Mouse (Mus musculus) heart, adult 2 months (tissue): Measurements from ENCODE around the gene Cdh18. TPM values are rescaled to one million over a fixed set of nuclear protein-coding genes. Genes with fewer than 3 reads are reported as not detected.
"Not testable (repeated sequence)": the region's sequence is repeated elsewhere in the genome, so short reads cannot be mapped to it uniquely, and the experiment has no call there.

ENCODE experiments used
- DNase-seq, 2 experiments: peaks; one replicate each; pipeline ENCODE4 v3.0.0; 2021
- H3K27ac ChIP-seq: fragments of 200-600 bp; 2 replicates; pipeline ENCODE4 v1.8.1; 2022
- H3K27me3 ChIP-seq: fragments of 200-500 bp; 2 replicates; pipeline ENCODE4 v1.6.1; 2012; ENCODE audit warnings: mild to moderate bottlenecking, low read length, inconsistent platforms, mixed read lengths; ENCODE audit not compliant: control insufficient read depth, insufficient read depth
- H3K36me3 ChIP-seq: fragments of 200-500 bp; 2 replicates; pipeline ENCODE4 v1.6.1; 2012; ENCODE audit warnings: low read length, inconsistent platforms; ENCODE audit not compliant: control insufficient read depth, insufficient read depth
- H3K4me1 ChIP-seq: fragments of 200-500 bp; 2 replicates; pipeline ENCODE4 v1.6.1; 2011; ENCODE audit warnings: low read length; ENCODE audit not compliant: control insufficient read depth, insufficient read depth
- H3K4me3 ChIP-seq: fragments of 200-600 bp; 2 replicates; pipeline ENCODE4 v1.8.1; 2022
- H3K79me2 ChIP-seq: fragments of 200-500 bp; replicated peaks from 2 replicates; pipeline ENCODE4 v1.6.1; 2012; ENCODE audit warnings: mild to moderate bottlenecking, inconsistent platforms, low read length, moderate library complexity, mixed read lengths; ENCODE audit not compliant: control insufficient read depth, insufficient read depth
- H3K9ac ChIP-seq: fragments of 200-500 bp; 2 replicates; pipeline ENCODE4 v1.6.1; 2012; ENCODE audit warnings: low read depth, mild to moderate bottlenecking, control low read depth, inconsistent platforms, low read length, mixed read lengths
- CTCF ChIP-seq: fragments of 200-600 bp; IDR thresholded peaks from 2 replicates; pipeline ENCODE4 v1.8.1; 2022; ENCODE audit warnings: antibody characterized with exemption, mild to moderate bottlenecking, moderate library complexity
- EP300 ChIP-seq: fragments of 200-500 bp; IDR thresholded peaks from 2 replicates; pipeline ENCODE4 v1.6.1; 2011; ENCODE audit warnings: low read depth, low read length, control low read depth; ENCODE audit not compliant: insufficient read depth
- POLR2A ChIP-seq: fragments of 200-500 bp; IDR thresholded peaks from 2 replicates; pipeline ENCODE4 v1.6.1; 2011; ENCODE audit warnings: mild to moderate bottlenecking, low read depth, low read length, control low read depth; ENCODE audit not compliant: insufficient read depth
- WGBS: fragments of 180-500 bp; shearing (Covaris S2); methylation state at CpG from one replicate; pipeline ENCODE4 v1.1.7; 2018; 5-methylcytosine and 5-hydroxymethylcytosine counted together
- intact Hi-C: fragments of 180-260 bp; cut with DNase I; formaldehyde crosslinking; loops from one replicate; pipeline ENCODE4 v1.15.1; 2025
- polyA plus RNA-seq: library from polyadenylated mRNA; depleted of rRNA; stranded (reverse); fragments of >200 nt; gene quantifications from 2 replicates; pipeline ENCODE4 v1.2.3, GENCODE M21; 2012
- total RNA-seq, 2 experiments: library from RNA; stranded (reverse); gene quantifications; 2 replicates each; pipeline ENCODE4 v1.2.3; 2021

Cdh18 gene
- total and polyA plus RNA-seq, 3 experiments: 0.04 TPM; not detected in 2

- TF ChIP-seq CTCF: no peak
- no peak for TF ChIP-seq POLR2A
- TF ChIP-seq EP300: no peak
- DNase-seq: no peak
- no peak overlapping the region for H3K9ac ChIP-seq
- no peak overlapping the region for H3K4me3 ChIP-seq
- H3K36me3 ChIP-seq: no peaks in the 10 kb centered on the region
- intact Hi-C loops: no loop called here
- H3K27ac ChIP-seq: no peak overlapping the region
- H3K4me1 ChIP-seq: no peaks in the 10 kb centered on the region
- WGBS: 46% methylated on average over 5 of the region's 5 CpGs
- H3K79me2 ChIP-seq: no peaks in the 10 kb centered on the region
- no peaks in the 10 kb centered on the region for H3K27me3 ChIP-seq
Observed at GRCm38 (mm10) chr15:23104668-23105380, 556.0 kb downstream of the Cdh18 start.

GRCm38 (mm10) chr15:23134950-23135715 lies 586.3 kb downstream of the Cdh18 start:
- Histone ChIP-seq H3K79me2 (no peaks in the 10 kb centered on the region), H3K36me3 (no peaks in the 10 kb centered on the region), H3K4me1 (no peaks in the 10 kb centered on the region), H3K9ac (no peak overlapping the region), H3K4me3 (no peak overlapping the region), H3K27ac (no peak overlapping the region), H3K27me3 (no peaks in the 10 kb centered on the region)
- intact Hi-C loops: no loop called here
- DNase-seq: no peak
- 76% methylated on average over 6 of the region's 6 CpGs for WGBS
- TF ChIP-seq POLR2A (no peak), EP300 (no peak), CTCF (no peak)

DNA sequence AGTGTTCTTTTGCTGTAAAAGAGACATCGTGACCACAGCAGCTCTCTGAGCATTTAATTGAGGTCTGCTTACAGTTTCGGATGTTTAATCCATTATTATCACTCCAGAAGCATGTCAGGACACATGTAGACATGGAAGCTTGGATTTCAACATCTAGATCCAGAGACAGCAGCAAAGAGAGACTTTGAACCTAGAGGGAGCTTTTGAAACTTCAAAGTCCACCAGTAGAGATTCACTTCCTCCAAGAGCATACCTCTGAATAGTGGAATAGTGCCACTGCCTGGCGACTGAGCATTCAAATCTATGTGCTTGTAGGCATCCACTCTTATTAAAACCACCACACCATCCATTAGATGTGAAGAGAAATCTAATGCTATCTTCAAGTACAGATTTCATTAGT lies 588.1 kb downstream of the Cdh18 start:
- H3K27ac ChIP-seq: no peak overlapping the region
- no peaks in the 10 kb centered on the region for H3K4me1 ChIP-seq
- 58% methylated on average over 3 of the region's 3 CpGs for WGBS
- H3K4me3 ChIP-seq: no peak overlapping the region
- TF ChIP-seq CTCF: no peak
- TF ChIP-seq POLR2A: no peak
- no peak for TF ChIP-seq EP300
- H3K27me3 ChIP-seq: no peaks in the 10 kb centered on the region
- H3K79me2 ChIP-seq: no peaks in the 10 kb centered on the region
- H3K9ac ChIP-seq: no peak overlapping the region
- intact Hi-C loops: no loop called here
- DNase-seq: no peak
- no peaks in the 10 kb centered on the region for H3K36me3 ChIP-seq

DNA sequence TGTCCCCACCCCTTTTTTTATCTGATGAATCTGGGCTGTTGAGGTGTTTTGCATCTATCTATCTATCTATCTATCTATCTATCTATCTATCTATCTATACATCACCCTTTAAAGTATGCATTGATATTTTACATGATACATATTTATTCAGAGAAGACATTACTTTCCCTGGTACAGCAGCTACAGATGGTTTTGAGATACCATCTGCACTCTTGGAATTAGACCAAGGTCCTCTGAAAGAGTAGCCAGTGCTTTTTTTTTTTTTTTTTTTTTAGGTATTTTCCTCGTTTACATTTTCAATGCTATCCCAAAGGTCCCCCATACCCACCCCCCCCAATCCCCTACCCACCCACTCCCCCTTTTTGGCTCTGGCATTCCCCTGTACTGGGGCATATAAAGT lies 594.1 kb downstream of the Cdh18 start:
- intact Hi-C loops, H3K79me2 ChIP-seq, H3K4me3 ChIP-seq, H3K27me3 ChIP-seq, H3K4me1 ChIP-seq, H3K9ac ChIP-seq, DNase-seq, H3K36me3 ChIP-seq, H3K27ac ChIP-seq: not testable (repeated sequence)
- no CpG with 5 or more reads among the region's 1 CpGs for WGBS

- 60% methylated on average over 2 of the region's 2 CpGs for WGBS
- Histone ChIP-seq H3K4me1 (no peaks in the 10 kb centered on the region), H3K9ac (no peak overlapping the region), H3K36me3 (no peaks in the 10 kb centered on the region), H3K27me3 (no peaks in the 10 kb centered on the region), H3K4me3 (no peak overlapping the region), H3K79me2 (no peaks in the 10 kb centered on the region), H3K27ac (no peak overlapping the region)
- intact Hi-C loops: no loop called here
- DNase-seq: no peak
- TF ChIP-seq EP300: no peak
- no peak for TF ChIP-seq POLR2A
- no peak for TF ChIP-seq CTCF
Observed at GRCm38 (mm10) chr15:23155883-23156282, 607.1 kb downstream of the Cdh18 start.

DNA sequence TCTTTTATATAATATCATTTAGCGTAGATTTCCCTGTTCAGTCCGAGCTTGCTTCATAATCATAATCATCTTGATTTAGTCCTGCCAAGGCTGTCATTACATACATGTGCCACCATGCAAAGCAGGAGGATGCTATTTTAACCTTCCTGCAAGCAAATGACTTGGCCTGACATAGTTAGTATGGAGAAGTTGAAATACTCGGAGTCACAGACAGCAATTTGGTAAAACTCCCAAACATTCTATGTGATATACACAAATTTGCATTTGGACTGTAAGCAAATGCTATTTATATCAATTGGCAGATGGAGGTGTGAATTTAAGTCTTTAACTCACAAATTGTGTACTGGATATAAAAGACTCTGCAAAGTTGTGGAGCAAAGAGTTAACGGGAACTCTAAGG lies 616.0 kb downstream of the Cdh18 start:
- no peak overlapping the region for H3K27ac ChIP-seq
- no peaks in the 10 kb centered on the region for H3K79me2 ChIP-seq
- intact Hi-C loops: no loop called here
- TF ChIP-seq CTCF: no peak
- no peak for TF ChIP-seq EP300
- TF ChIP-seq POLR2A: no peak
- WGBS: 71% methylated on average over 4 of the region's 4 CpGs
- H3K9ac ChIP-seq: no peak overlapping the region
- no peaks in the 10 kb centered on the region for H3K27me3 ChIP-seq
- H3K4me3 ChIP-seq: no peak overlapping the region
- H3K36me3 ChIP-seq: no peaks in the 10 kb centered on the region
- no peak for DNase-seq
- no peaks in the 10 kb centered on the region for H3K4me1 ChIP-seq
